Mouse (Mus musculus) heart, adult 2 months (tissue): ENCODE measurements around the gene Cavin2. TPM values are rescaled to one million over a fixed set of nuclear protein-coding genes. Genes with fewer than 3 reads are reported as not detected.

Source experiments
- DNase-seq, 2 experiments: peaks; one replicate each; pipeline ENCODE4 v3.0.0; 2021
- H3K27ac ChIP-seq: fragments of 200-600 bp; 2 replicates; pipeline ENCODE4 v1.8.1; 2022
- H3K27me3 ChIP-seq: fragments of 200-500 bp; 2 replicates; pipeline ENCODE4 v1.6.1; 2012; ENCODE audit warnings: mild to moderate bottlenecking, low read length, inconsistent platforms, mixed read lengths; ENCODE audit not compliant: control insufficient read depth, insufficient read depth
- H3K36me3 ChIP-seq: fragments of 200-500 bp; 2 replicates; pipeline ENCODE4 v1.6.1; 2012; ENCODE audit warnings: low read length, inconsistent platforms; ENCODE audit not compliant: control insufficient read depth, insufficient read depth
- H3K4me1 ChIP-seq: fragments of 200-500 bp; 2 replicates; pipeline ENCODE4 v1.6.1; 2011; ENCODE audit warnings: low read length; ENCODE audit not compliant: control insufficient read depth, insufficient read depth
- H3K4me3 ChIP-seq: fragments of 200-600 bp; 2 replicates; pipeline ENCODE4 v1.8.1; 2022
- H3K79me2 ChIP-seq: fragments of 200-500 bp; replicated peaks from 2 replicates; pipeline ENCODE4 v1.6.1; 2012; ENCODE audit warnings: mild to moderate bottlenecking, inconsistent platforms, low read length, moderate library complexity, mixed read lengths; ENCODE audit not compliant: control insufficient read depth, insufficient read depth
- H3K9ac ChIP-seq: fragments of 200-500 bp; 2 replicates; pipeline ENCODE4 v1.6.1; 2012; ENCODE audit warnings: low read depth, mild to moderate bottlenecking, control low read depth, inconsistent platforms, low read length, mixed read lengths
- CTCF ChIP-seq: fragments of 200-600 bp; IDR thresholded peaks from 2 replicates; pipeline ENCODE4 v1.8.1; 2022; ENCODE audit warnings: antibody characterized with exemption, mild to moderate bottlenecking, moderate library complexity
- EP300 ChIP-seq: fragments of 200-500 bp; IDR thresholded peaks from 2 replicates; pipeline ENCODE4 v1.6.1; 2011; ENCODE audit warnings: low read depth, low read length, control low read depth; ENCODE audit not compliant: insufficient read depth
- POLR2A ChIP-seq: fragments of 200-500 bp; IDR thresholded peaks from 2 replicates; pipeline ENCODE4 v1.6.1; 2011; ENCODE audit warnings: mild to moderate bottlenecking, low read depth, low read length, control low read depth; ENCODE audit not compliant: insufficient read depth
- WGBS: fragments of 180-500 bp; shearing (Covaris S2); methylation state at CpG from one replicate; pipeline ENCODE4 v1.1.7; 2018; 5-methylcytosine and 5-hydroxymethylcytosine counted together
- intact Hi-C: fragments of 180-260 bp; cut with DNase I; formaldehyde crosslinking; loops from one replicate; pipeline ENCODE4 v1.15.1; 2025
- polyA plus RNA-seq: library from polyadenylated mRNA; depleted of rRNA; stranded (reverse); fragments of >200 nt; gene quantifications from 2 replicates; pipeline ENCODE4 v1.2.3, GENCODE M21; 2012
- total RNA-seq, 2 experiments: library from RNA; stranded (reverse); gene quantifications; 2 replicates each; pipeline ENCODE4 v1.2.3; 2021

Gene Cavin2
- total and polyA plus RNA-seq, 3 experiments: 72.1 to 122 (median 119) TPM

DNA sequence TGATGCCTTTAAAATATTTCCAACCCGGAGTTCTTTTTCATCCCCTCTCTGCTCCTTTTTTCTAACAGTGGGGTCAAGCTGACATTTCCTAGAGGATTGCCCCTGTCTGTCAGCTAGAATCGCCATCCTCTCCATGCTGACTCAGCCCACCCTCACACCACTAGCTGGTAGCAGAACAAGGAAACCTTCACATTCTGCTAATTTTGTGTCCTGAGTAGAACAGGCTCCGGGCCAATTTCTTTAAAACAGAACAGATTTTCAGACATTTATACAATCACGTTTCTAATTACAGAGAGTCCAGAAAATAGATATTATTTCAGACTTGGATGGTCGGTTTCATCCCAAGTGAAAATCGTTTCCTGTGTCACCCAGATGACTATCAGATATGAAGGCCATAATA lies 34.6 kb downstream of the Cavin2 start:
- WGBS: 57% methylated on average over 6 of the region's 6 CpGs
- TF ChIP-seq EP300 (no peak), CTCF (no peak), POLR2A (no peak)
- intact Hi-C loops: no loop called here

DNA sequence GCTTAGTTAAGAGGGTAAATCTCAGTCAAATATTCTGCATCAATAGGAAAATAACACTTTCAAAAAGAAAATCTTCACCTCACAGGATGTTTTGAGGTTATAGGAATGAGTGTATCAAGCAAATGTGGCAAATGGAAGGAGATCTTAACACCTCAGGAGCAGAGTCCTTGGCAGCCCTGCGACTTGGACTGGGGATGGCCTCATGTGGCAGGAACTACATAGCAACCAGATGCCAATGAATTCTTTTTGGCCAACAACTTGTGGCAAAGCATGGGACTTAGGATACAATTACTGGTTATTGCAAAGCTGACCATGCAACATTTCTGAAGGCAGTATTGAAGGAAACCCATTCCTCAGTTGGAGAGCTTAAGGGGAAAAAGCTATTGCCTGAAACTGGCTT lies 39.6 kb downstream of the Cavin2 start:
- intact Hi-C loops: no loop called here
- 61% methylated on average over 1 of the region's 1 CpGs for WGBS
- Histone ChIP-seq H3K4me3 (no peak overlapping the region), H3K79me2 (no peaks in the 10 kb centered on the region), H3K4me1 (no peaks in the 10 kb centered on the region), H3K36me3 (no peaks in the 10 kb centered on the region), H3K9ac (no peak overlapping the region), H3K27me3 (no peaks in the 10 kb centered on the region), H3K27ac (no peak overlapping the region)
- TF ChIP-seq EP300 (no peak), POLR2A (no peak), CTCF (no peak)
- no peak for DNase-seq

More for the DNA sequence above, 34.6 kb downstream of the Cavin2 start:
- no peaks in the 10 kb centered on the region for H3K27me3 ChIP-seq
- H3K4me1 ChIP-seq: no peaks in the 10 kb centered on the region
- no peak overlapping the region for H3K27ac ChIP-seq
- H3K9ac ChIP-seq: no peak overlapping the region
- H3K79me2 ChIP-seq: no peaks in the 10 kb centered on the region
- DNase-seq: no peak
- H3K4me3 ChIP-seq: no peak overlapping the region
- no peaks in the 10 kb centered on the region for H3K36me3 ChIP-seq

DNA sequence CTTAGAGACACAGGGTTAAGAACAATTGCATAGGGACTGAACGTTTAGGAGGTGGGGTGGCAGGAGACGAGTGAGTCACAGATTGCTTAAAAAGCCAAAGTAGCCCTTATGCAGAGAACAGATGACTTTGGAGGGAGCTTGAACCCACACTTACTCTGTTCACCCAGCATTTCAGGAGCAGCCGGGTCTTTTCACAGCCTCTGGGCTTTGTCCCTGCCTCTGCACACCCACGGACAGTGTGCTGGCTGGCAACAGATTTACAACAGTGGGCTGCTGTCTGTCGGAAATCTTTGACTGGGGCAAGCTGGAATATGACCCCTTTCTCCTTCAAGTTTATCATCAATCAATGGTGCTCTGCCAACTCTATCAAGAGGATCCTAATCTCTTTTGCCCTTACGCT lies 44.1 kb downstream of the Cavin2 start:
- Histone ChIP-seq H3K4me3 (peak overlapping the region; percentile 65), H3K79me2 (no peaks in the 10 kb centered on the region), H3K27me3 (no peaks in the 10 kb centered on the region), H3K4me1 (no peaks in the 10 kb centered on the region), H3K27ac (peak overlapping the region; percentile 93), H3K36me3 (no peaks in the 10 kb centered on the region), H3K9ac (peak overlapping the region; percentile 77)
- peak; percentile 13 to 40 for DNase-seq
- 32% methylated on average over 6 of the region's 6 CpGs for WGBS
- TF ChIP-seq CTCF (no peak), POLR2A (no peak), EP300 (no peak)
- intact Hi-C loops: loop anchor here (1.0 to 5.0 kb wide), 4 partner anchors 36 to 226 kb away; no protein-coding TSS in a partner anchor

DNA sequence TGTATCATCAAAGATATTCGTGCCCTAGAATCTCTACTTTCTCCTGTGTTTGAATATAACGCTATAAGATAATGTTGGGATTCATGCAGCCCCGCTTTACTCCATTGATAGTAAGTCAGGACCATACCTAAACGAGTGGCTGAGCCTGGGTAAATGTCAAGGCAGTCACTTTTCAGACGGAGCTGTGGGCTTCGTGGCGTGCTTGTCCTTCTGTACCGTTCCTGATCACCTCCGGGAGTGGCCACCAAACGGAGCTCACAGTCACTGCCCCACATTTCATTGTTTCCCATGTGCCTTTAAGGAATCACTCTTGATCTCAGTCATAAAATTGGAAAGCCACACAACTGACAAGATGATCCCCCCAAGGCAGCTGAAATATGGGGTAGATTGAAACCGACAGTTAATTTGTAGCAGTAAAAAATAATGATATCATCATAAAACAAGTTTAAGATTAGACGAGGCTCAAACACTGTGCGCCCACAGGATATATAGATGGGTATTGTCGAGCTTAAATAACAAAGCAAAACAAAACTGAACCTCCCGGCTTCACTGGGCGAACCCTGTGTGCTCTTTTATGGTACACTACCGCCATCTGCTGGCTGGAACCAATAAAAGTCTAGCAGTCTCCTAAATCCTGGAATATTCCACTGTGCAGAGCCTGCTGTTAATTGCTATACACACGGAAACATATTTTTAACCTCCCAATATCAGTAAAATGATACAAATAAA lies 44.8 kb downstream of the Cavin2 start:
- Histone ChIP-seq H3K4me1 (no peaks in the 10 kb centered on the region), H3K36me3 (no peaks in the 10 kb centered on the region), H3K4me3 (peak overlapping the region; percentile 65), H3K79me2 (no peaks in the 10 kb centered on the region), H3K27ac (peak overlapping the region; percentile 93), H3K9ac (peak overlapping the region; percentile 77), H3K27me3 (no peaks in the 10 kb centered on the region)
- 3% methylated on average over 18 of the region's 18 CpGs for WGBS
- DNase-seq: peak; percentile 78 to 85
- intact Hi-C loops: loop anchor here (1.0 to 5.0 kb wide), 5 partner anchors 37 to 371 kb away; no protein-coding TSS in a partner anchor
- peak; percentile 86; the same call in 1 of the 2 replicates for TF ChIP-seq CTCF
- no peak for TF ChIP-seq POLR2A
- 0 out of 2 replicates have a peak, but pooled peaks have one; percentile 17 for TF ChIP-seq EP300

DNA sequence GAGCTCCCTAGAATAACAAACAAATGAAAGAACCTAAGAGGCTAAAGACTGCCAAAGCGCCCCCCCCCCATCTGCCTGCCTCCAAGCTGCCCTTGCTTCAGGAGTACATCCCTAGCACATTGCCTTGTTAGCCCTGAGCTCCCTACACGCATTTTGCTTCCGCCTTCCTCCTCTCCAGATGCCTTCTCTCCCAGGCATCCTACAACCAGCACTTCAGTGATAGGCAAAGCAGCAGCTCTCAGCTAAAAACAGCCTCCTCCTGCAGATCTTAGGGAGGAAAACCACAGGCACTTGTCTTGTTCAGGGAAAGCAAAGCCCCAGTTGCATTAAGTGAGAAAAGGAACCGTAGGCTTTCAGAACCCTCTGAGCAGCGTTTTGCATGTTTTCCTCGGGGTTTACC lies 45.4 kb downstream of the Cavin2 start:
- Histone ChIP-seq H3K9ac (no peak overlapping the region), H3K27me3 (no peaks in the 10 kb centered on the region), H3K36me3 (no peaks in the 10 kb centered on the region), H3K27ac (no peak overlapping the region), H3K4me1 (no peaks in the 10 kb centered on the region), H3K79me2 (no peaks in the 10 kb centered on the region), H3K4me3 (no peak overlapping the region)
- TF ChIP-seq POLR2A (no peak), CTCF (no peak), EP300 (no peak)
- peak in 1 of 2 experiments; percentile 28 for DNase-seq
- intact Hi-C loops: loop anchor here (1.0 to 5.0 kb wide), 3 partner anchors 197 to 372 kb away; no protein-coding TSS in a partner anchor
- 20% methylated on average over 6 of the region's 6 CpGs for WGBS

- Histone ChIP-seq H3K27ac (no peak overlapping the region), H3K36me3 (no peaks in the 10 kb centered on the region), H3K27me3 (no peaks in the 10 kb centered on the region), H3K4me1 (no peaks in the 10 kb centered on the region), H3K9ac (no peak overlapping the region), H3K4me3 (no peak overlapping the region), H3K79me2 (no peaks in the 10 kb centered on the region)
- DNase-seq: no peak
- intact Hi-C loops: no loop called here
- TF ChIP-seq EP300: no peak
- TF ChIP-seq POLR2A: no peak
- TF ChIP-seq CTCF: no peak
- 83% methylated on average over 2 of the region's 2 CpGs for WGBS
Measured at GRCm38 (mm10) chr1:51335081-51335480, 46.2 kb downstream of the Cavin2 start.
